Mouse (Mus musculus): ENCODE measurements around the gene Grap2.

DNA sequence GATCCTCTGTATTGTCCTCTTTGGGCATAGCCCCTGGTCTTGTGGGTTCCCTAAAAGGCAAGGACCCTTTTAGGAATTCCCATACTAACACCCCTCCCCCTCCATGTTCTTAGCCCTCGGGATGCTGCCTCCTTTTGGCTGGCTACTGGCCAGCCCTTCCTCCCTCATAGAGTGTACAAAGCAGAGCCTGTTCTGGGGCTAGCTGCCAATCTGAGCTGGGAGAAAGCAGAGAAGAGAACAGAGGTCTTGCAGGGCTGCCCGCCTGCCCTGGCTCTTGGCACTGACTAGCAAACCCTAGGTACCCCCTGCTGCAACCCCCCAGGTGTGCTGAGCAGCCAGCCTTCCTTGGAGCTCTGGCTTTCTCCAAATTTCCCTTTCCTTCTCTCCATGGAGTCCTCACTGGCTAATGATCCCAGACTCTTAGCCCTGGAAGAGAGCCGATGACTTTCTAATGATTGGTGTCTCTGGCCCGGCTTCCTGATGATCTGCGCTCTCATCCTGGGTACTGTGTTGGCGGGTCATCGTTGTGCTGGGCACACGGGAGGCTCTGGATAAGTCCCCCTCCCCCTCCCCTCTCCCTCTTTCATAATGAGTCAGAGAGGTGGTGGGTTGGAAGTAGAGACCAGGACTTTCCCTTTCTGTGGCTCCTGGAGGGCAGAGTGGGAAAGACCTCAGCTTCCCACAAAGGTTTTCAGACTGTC is 107.3 kb downstream of the Grap2 start:
- TF ChIP-seq CTCF (IDR thresholded peaks at IDR 0.05; ENCODE audit: low read depth, low read length) (no peak), POLR2A (IDR thresholded peaks at IDR 0.05; ENCODE audit: extremely low read depth, insufficient read depth, low read length) (no peak)

Data from liver, adult 2 months (tissue).